Mouse (Mus musculus): ENCODE results near the gene Mfsd4b1.

GRCm38 (mm10) chr10:40054455-40054854 is 29.4 kb upstream of the Mfsd4b1 start:
- TF ChIP-seq CTCF (IDR thresholded peaks at IDR 0.05; ENCODE audit: low read depth), result no peak
- no peak for TF ChIP-seq EP300 (IDR thresholded peaks at IDR 0.05; ENCODE audit: low read depth)
